Mouse (Mus musculus): ENCODE measurements around the gene Rbm14. TPM values are rescaled to one million over a fixed set of nuclear protein-coding genes. Genes with fewer than 3 reads are reported as not detected.

Gene Rbm14
- polyA plus RNA-seq, 1 experiment from 2014 or later = 75.9 TPM

DNA sequence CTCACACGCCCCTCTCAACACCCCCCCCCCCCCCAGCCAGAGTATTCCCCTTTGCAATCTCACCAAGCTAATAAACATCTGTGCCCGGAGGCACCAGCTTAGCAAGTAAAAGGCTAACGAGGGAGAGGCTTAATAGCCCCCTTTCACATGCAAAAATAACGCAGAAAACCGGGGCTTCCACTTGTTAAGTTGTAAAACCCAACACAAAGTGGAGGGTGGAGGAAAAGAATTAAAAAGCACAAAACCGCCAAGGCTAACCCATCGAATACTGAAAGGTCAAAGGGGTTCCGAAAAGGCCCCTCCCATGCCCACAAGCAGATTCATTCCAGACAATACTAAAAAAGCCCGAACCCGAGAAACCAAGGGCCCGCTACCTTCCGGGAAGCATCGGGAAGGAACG is 1.1 kb downstream of the Rbm14 start:
- Histone ChIP-seq H3K9me3 (ENCODE audit: control insufficient read depth, low read depth, low read length) (no peaks in the 10 kb centered on the region), H3K27ac (ENCODE audit: low read length) (no peak overlapping the region), H3K4me1 (ENCODE audit: control insufficient read depth, insufficient read depth, low read length) (peaks cover 11% of the 10 kb centered on the region), H3K4me3 (ENCODE audit: low read depth, low read length) (peak overlapping the region; percentile 93), H3K4me2 (replicated peaks; ENCODE audit: low read depth, low read length) (peak overlapping the region; percentile 91), H3K27me3 (ENCODE audit: control insufficient read depth, insufficient read depth, low read length) (no peaks in the 10 kb centered on the region), H3K36me3 (ENCODE audit: control insufficient read depth, insufficient read depth, low read length) (no peaks in the 10 kb centered on the region), H3K9ac (replicated peaks; ENCODE audit: low read depth, low read length) (peak overlapping the region; percentile 76)
- no peak for ATAC-seq (ENCODE audit: insufficient number of reproducible peaks, insufficient read depth, low FRiP score, low read depth)
- WGBS = under 1% methylated on average over 14 of the region's 14 CpGs

DNA sequence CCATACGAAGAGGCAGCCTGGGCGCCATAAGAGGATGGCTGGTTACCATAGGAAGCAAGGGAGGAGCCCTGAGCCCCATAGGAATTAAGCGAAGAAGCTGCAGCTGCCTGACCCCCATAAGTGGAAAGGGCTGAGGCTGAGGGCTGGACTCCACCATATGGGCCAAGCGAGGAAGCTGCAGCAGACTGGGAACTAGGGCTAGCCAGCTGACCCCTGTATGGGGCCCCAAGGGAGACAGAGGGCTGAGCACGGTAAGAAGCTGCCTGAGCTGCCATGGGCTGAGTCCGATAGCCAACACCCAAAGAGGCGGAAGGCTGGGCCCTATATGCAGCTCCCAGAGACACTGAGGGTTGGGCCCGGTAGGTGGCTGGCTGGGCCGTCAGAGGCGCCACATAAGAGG is 8.2 kb downstream of the Rbm14 start:
- Histone ChIP-seq H3K27ac (ENCODE audit: low read length) (no peak overlapping the region), H3K4me3 (ENCODE audit: low read depth, low read length) (no peak overlapping the region), H3K27me3 (ENCODE audit: control insufficient read depth, insufficient read depth, low read length) (no peaks in the 10 kb centered on the region), H3K4me2 (replicated peaks; ENCODE audit: low read depth, low read length) (no peak overlapping the region), H3K9ac (replicated peaks; ENCODE audit: low read depth, low read length) (no peak overlapping the region), H3K4me1 (ENCODE audit: control insufficient read depth, insufficient read depth, low read length) (no peaks in the 10 kb centered on the region), H3K9me3 (ENCODE audit: control insufficient read depth, low read depth, low read length) (no peaks in the 10 kb centered on the region), H3K36me3 (ENCODE audit: control insufficient read depth, insufficient read depth, low read length) (peaks cover 54% of the 10 kb centered on the region)
- ATAC-seq (ENCODE audit: insufficient number of reproducible peaks, insufficient read depth, low FRiP score, low read depth) = no peak
- 83% methylated on average over 10 of the region's 10 CpGs for WGBS

DNA sequence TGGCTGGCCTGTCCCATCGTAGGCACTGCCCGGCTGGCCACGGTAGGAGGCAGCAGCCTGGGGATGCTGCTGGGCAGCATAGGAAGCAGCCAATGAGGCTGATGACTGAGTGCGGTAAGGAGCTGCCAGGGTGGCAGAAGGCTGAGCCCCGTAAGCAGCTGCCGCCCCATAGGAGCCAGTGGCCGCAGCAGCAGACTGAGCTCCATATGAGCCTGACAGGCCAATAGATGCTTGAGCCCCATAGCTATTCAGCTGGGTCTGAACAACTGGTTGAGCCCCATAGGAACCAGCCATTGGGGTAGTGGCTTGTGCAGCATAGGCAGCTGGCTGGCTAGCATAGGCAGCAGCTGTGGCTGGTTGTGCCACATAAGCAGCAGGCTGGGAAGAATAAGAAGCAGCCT is 8.7 kb downstream of the Rbm14 start:
- Histone ChIP-seq H3K27ac (ENCODE audit: low read length) (no peak overlapping the region), H3K27me3 (ENCODE audit: control insufficient read depth, insufficient read depth, low read length) (no peaks in the 10 kb centered on the region), H3K9me3 (ENCODE audit: control insufficient read depth, low read depth, low read length) (no peaks in the 10 kb centered on the region), H3K9ac (replicated peaks; ENCODE audit: low read depth, low read length) (no peak overlapping the region), H3K4me2 (replicated peaks; ENCODE audit: low read depth, low read length) (no peak overlapping the region), H3K4me3 (ENCODE audit: low read depth, low read length) (no peak overlapping the region), H3K36me3 (ENCODE audit: control insufficient read depth, insufficient read depth, low read length) (peaks cover 57% of the 10 kb centered on the region), H3K4me1 (ENCODE audit: control insufficient read depth, insufficient read depth, low read length) (no peaks in the 10 kb centered on the region)
- 94% methylated on average over 7 of the region's 7 CpGs for WGBS
- no peak for ATAC-seq (ENCODE audit: insufficient number of reproducible peaks, insufficient read depth, low FRiP score, low read depth)

DNA sequence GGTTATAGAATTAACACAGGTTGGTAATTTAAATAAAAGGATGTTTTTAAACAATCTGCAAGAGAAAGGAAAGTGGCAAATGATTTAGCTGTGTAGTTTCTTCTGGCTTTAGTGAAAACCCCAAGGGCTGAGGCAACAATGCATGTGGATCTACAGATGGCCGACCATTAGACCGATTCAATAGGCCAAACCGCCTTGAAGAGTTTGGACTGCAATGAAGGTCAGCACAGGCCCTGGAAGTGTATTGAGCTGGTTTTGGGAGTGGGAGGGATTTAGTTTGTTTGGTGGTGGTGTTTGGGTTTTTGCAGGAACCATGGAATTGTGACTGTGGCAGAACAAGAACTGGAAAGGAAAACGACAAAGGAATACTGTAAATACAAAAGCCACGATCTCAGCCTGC is 12.4 kb downstream of the Rbm14 start:
- no peak overlapping the region for H3K27ac ChIP-seq (ENCODE audit: low read length)
- peaks cover 66% of the 10 kb centered on the region for H3K36me3 ChIP-seq (ENCODE audit: control insufficient read depth, insufficient read depth, low read length)
- WGBS = 93% methylated on average over 5 of the region's 5 CpGs
- no peak for ATAC-seq (ENCODE audit: insufficient number of reproducible peaks, insufficient read depth, low FRiP score, low read depth)
- H3K4me2 ChIP-seq (replicated peaks; ENCODE audit: low read depth, low read length) = no peak overlapping the region
- no peak overlapping the region for H3K9ac ChIP-seq (replicated peaks; ENCODE audit: low read depth, low read length)
- H3K9me3 ChIP-seq (ENCODE audit: control insufficient read depth, low read depth, low read length) = no peaks in the 10 kb centered on the region
- H3K27me3 ChIP-seq (ENCODE audit: control insufficient read depth, insufficient read depth, low read length) = no peaks in the 10 kb centered on the region
- H3K4me3 ChIP-seq (ENCODE audit: low read depth, low read length) = no peak overlapping the region
- H3K4me1 ChIP-seq (ENCODE audit: control insufficient read depth, insufficient read depth, low read length) = no peaks in the 10 kb centered on the region

GRCm38 (mm10) chr19:4797846-4798245 is 13.6 kb downstream of the Rbm14 start:
- no peaks in the 10 kb centered on the region for H3K9me3 ChIP-seq (ENCODE audit: control insufficient read depth, low read depth, low read length)
- H3K9ac ChIP-seq (replicated peaks; ENCODE audit: low read depth, low read length) = no peak overlapping the region
- no peak for ATAC-seq (ENCODE audit: insufficient number of reproducible peaks, insufficient read depth, low FRiP score, low read depth)
- no peak overlapping the region for H3K27ac ChIP-seq (ENCODE audit: low read length)
- H3K4me1 ChIP-seq (ENCODE audit: control insufficient read depth, insufficient read depth, low read length) = peaks cover 2% of the 10 kb centered on the region; the same call in 1 of the 2 replicates
- WGBS = 98% methylated on average over 2 of the region's 2 CpGs
- H3K36me3 ChIP-seq (ENCODE audit: control insufficient read depth, insufficient read depth, low read length) = peaks cover 56% of the 10 kb centered on the region
- no peak overlapping the region for H3K4me2 ChIP-seq (replicated peaks; ENCODE audit: low read depth, low read length)
- H3K27me3 ChIP-seq (ENCODE audit: control insufficient read depth, insufficient read depth, low read length) = no peaks in the 10 kb centered on the region
- no peak overlapping the region for H3K4me3 ChIP-seq (ENCODE audit: low read depth, low read length)

GRCm38 (mm10) chr19:4795929-4796328 is 15.5 kb downstream of the Rbm14 start:
- H3K4me3 ChIP-seq (ENCODE audit: low read depth, low read length) = no peak overlapping the region
- H3K9me3 ChIP-seq (ENCODE audit: control insufficient read depth, low read depth, low read length) = no peaks in the 10 kb centered on the region
- 63% methylated on average over 1 of the region's 1 CpGs for whole genome bisulfite sequencing
- H3K36me3 ChIP-seq (ENCODE audit: control insufficient read depth, insufficient read depth, low read length) = peaks cover 49% of the 10 kb centered on the region
- no peak overlapping the region for H3K4me2 ChIP-seq (replicated peaks; ENCODE audit: low read depth, low read length)
- H3K9ac ChIP-seq (replicated peaks; ENCODE audit: low read depth, low read length) = no peak overlapping the region
- H3K4me1 ChIP-seq (ENCODE audit: control insufficient read depth, insufficient read depth, low read length) = peaks cover 11% of the 10 kb centered on the region
- ATAC-seq (ENCODE audit: insufficient number of reproducible peaks, insufficient read depth, low FRiP score, low read depth) = no peak
- no peak overlapping the region for H3K27ac ChIP-seq (ENCODE audit: low read length)
- no peaks in the 10 kb centered on the region for H3K27me3 ChIP-seq (ENCODE audit: control insufficient read depth, insufficient read depth, low read length)

GRCm38 (mm10) chr19:4793831-4794422 is 17.5 kb downstream of the Rbm14 start, which contains the start of gene Rbm4:
Gene Rbm4, minus strand, starts transcription at chr19:4793901.
- H3K9me3 ChIP-seq (ENCODE audit: control insufficient read depth, low read depth, low read length) = no peaks in the 10 kb centered on the region
- WGBS = 0% methylated on average over 31 of the region's 31 CpGs
- peak within 1 kb of the TSS; percentile 80 for H3K9ac ChIP-seq (replicated peaks; ENCODE audit: low read depth, low read length)
- H3K4me3 ChIP-seq (ENCODE audit: low read depth, low read length) = peak within 1 kb of the TSS; percentile 86
- peaks cover 46% of the 10 kb centered on the region for H3K36me3 ChIP-seq (ENCODE audit: control insufficient read depth, insufficient read depth, low read length)
- peak within 1 kb of the TSS; percentile 78 for H3K4me2 ChIP-seq (replicated peaks; ENCODE audit: low read depth, low read length)
- peak; percentile 98 for ATAC-seq (ENCODE audit: insufficient number of reproducible peaks, insufficient read depth, low FRiP score, low read depth)
- H3K27ac ChIP-seq (ENCODE audit: low read length) = peak within 1 kb of the TSS; percentile 82
- peaks cover 19% of the 10 kb centered on the region for H3K4me1 ChIP-seq (ENCODE audit: control insufficient read depth, insufficient read depth, low read length)
- no peaks in the 10 kb centered on the region for H3K27me3 ChIP-seq (ENCODE audit: control insufficient read depth, insufficient read depth, low read length)

GRCm38 (mm10) chr19:4793281-4793830 is 18.1 kb downstream of the Rbm14 start:
- ATAC-seq (ENCODE audit: insufficient number of reproducible peaks, insufficient read depth, low FRiP score, low read depth) = peak; percentile 57; the same call in 1 of the 2 replicates
- H3K9ac ChIP-seq (replicated peaks; ENCODE audit: low read depth, low read length) = peak overlapping the region; percentile 80
- peak overlapping the region; percentile 86 for H3K4me3 ChIP-seq (ENCODE audit: low read depth, low read length)
- peak overlapping the region; percentile 82 for H3K27ac ChIP-seq (ENCODE audit: low read length)
- 0% methylated on average over 16 of the region's 16 CpGs for WGBS
- peaks cover 43% of the 10 kb centered on the region for H3K36me3 ChIP-seq (ENCODE audit: control insufficient read depth, insufficient read depth, low read length)
- H3K4me1 ChIP-seq (ENCODE audit: control insufficient read depth, insufficient read depth, low read length) = peaks cover 19% of the 10 kb centered on the region
- no peaks in the 10 kb centered on the region for H3K9me3 ChIP-seq (ENCODE audit: control insufficient read depth, low read depth, low read length)
- no peaks in the 10 kb centered on the region for H3K27me3 ChIP-seq (ENCODE audit: control insufficient read depth, insufficient read depth, low read length)
- H3K4me2 ChIP-seq (replicated peaks; ENCODE audit: low read depth, low read length) = peak overlapping the region; percentile 78

DNA sequence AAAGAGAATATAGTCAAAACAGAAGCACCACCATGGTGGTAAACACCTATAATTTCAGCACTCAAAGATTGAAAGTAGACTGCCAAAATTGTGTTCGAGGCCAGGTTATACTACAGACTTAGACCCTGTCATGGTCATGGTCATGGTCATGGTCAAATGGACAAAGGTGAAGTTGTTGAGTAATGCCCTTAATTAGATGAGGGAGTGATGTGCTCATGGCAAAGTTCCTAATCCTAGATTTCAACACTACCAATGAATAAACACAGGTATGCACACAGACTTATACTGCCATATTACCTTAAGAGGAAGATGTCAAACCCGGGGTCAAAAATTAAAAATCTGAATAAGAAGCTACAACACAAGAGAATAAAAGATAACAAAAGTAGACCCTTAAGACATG is 25.1 kb downstream of the Rbm14 start:
- 93% methylated on average over 2 of the region's 2 CpGs for WGBS
- H3K9ac ChIP-seq (replicated peaks; ENCODE audit: low read depth, low read length) = no peak overlapping the region
- no peak overlapping the region for H3K4me2 ChIP-seq (replicated peaks; ENCODE audit: low read depth, low read length)
- no peak for ATAC-seq (ENCODE audit: insufficient number of reproducible peaks, insufficient read depth, low FRiP score, low read depth)
- 0 out of 2 replicates have a peak, but pooled peaks cover 8% of the 10 kb centered on the region for H3K4me1 ChIP-seq (ENCODE audit: control insufficient read depth, insufficient read depth, low read length)
- H3K27ac ChIP-seq (ENCODE audit: low read length) = no peak overlapping the region
- no peaks in the 10 kb centered on the region for H3K27me3 ChIP-seq (ENCODE audit: control insufficient read depth, insufficient read depth, low read length)
- no peak overlapping the region for H3K4me3 ChIP-seq (ENCODE audit: low read depth, low read length)
- H3K36me3 ChIP-seq (ENCODE audit: control insufficient read depth, insufficient read depth, low read length) = peaks cover 81% of the 10 kb centered on the region
- no peaks in the 10 kb centered on the region for H3K9me3 ChIP-seq (ENCODE audit: control insufficient read depth, low read depth, low read length)

All from stomach, embryonic 14.5 days (tissue).